Mouse (Mus musculus) right cerebral cortex, postnatal 25 days (tissue): ENCODE data around the gene Smyd2.

ENCODE experiments used
- DNase-seq: peaks from one replicate; pipeline ENCODE4 v3.0.0; 2022

The Smyd2 gene

DNA sequence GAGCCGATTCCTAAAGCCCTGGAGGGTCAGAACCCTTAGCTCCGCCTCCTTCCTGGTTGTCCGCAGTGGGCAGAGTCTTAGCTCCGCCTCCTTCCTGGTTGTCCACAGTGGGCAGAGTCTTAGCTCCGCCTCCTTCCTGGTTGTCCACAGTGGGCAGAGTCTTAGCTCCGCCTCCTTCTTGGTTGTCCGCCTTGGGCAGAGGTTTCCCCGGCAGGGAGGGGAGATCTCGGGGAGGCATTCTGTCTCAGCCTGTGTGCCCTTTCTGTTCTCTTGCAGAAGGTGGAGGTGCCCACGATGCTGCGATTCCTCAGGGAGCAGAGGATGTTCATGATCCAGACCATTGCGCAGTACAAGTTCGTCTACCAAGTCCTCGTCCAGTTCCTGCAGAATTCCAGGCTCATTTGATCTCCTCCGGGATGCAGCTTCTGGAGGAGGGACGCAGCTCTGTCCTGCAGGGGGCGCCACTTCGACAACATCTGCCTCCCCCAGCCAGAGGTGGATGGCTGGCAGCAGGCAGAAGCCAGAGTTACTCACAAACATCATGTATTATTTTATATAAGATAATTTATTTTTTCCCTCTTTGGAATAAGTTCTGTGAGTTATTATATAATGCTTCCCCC is 52.4 kb downstream of the Smyd2 start:
- DNase-seq, result no peak

GRCm38 (mm10) chr1:189868036-189868435 is 54.1 kb downstream of the Smyd2 start:
- DNase-seq, result no peak

DNA sequence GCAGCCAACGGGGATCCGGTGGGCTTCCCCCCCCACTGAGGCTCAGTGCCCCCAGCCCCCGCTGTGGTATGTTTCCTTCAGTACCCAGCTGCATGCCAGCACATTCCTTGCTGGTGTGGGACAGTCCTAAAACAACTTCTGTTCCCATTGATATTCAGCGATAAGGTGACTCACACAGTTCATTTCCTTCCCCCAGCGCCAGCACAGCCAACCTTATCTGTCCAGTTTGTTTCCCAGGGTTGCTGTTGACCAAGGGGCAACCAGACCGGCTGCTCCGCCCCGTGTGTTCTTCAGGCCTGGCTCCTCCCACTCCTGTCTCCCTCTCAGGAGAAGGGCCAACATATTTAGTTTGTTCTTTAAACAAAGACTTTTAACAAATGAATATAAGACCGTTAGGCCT is 54.7 kb downstream of the Smyd2 start:
- DNase-seq, result no peak

- DNase-seq, result no peak
Measured at GRCm38 (mm10) chr1:189867034-189867433, 55.1 kb downstream of the Smyd2 start.

DNA sequence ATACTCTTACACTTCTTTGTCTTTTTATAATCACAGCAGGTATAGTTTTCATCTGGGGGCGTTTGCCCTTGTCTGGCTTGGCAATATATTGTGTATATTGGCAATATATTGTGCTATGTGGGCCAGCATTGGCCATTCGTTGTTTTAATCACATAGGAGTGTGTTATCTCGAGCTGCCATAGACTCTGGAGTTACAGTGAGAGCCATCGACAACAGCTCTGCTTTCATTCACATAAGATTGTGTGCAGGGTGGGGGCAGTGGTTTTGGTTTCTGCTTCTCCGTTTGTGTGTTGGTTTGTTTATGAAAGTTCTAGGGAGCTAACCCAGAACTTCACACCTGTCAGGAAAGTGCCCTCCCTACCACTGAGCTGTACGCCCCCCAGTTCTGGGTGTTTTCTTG is 55.5 kb downstream of the Smyd2 start:
- no peak for DNase-seq

GRCm38 (mm10) chr1:189864846-189865560 is 57.2 kb downstream of the Smyd2 start:
- DNase-seq, result no peak

GRCm38 (mm10) chr1:189864301-189864700 is 57.9 kb downstream of the Smyd2 start:
- no peak for DNase-seq

GRCm38 (mm10) chr1:189863727-189864126 is 58.4 kb downstream of the Smyd2 start:
- DNase-seq, result no peak

DNA sequence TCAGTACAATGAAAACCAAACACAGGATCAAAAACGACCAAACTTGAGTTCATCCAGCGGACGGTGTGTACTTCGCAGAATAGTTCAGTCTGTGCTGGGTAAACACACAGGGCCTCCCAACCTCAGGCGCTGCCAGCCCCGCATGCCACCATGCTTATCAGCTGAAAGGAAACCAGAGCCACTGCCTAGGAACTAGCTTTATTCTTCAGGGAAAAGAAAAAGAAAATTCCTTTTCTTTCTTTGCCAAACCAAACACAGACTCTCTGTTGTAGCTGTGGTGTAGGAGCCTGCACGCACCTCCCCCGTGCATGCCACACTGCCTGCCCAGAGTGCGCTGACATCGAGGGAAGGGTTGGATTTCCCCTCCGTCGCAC is 61.2 kb downstream of the Smyd2 start:
- no peak for DNase-seq

DNA sequence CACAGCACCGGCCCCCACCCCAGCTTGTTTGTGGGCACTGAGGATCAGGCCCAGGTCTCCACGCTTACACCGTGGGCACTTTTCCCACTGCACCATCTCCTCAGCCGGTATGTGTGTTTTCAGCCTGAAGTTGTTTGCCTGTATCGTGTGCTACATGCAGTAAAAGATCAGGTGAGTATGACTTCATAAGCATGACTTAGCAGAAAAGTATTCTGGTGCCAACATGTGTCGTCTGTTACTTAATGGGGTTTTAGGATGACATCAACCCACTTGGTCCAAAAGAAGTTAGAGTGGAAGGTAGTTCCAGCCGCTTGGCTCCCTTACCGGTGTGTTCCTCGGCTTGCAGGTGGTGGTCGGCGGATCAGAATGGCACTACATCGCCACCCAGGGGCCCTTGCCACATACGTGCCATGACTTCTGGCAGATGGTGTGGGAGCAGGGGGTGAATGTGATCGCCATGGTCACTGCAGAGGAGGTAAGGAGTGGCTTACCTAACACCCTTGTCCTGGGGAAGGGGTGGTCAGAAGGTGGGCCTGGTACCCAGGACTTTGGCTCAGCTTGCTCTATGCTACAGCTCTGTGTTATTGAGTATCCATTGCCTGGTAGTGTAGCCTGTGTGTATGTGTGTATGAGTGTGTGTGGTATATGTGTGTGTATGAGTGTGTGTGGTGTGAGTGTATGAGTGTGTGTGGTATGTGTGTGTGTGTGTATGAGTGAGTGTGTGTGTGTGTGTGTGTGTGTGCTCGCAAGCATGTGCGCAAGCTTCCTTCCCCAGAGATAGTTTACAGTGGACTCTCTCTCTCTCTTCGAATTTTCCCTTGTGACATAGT is 61.8 kb downstream of the Smyd2 start:
- DNase-seq, result no peak

DNA sequence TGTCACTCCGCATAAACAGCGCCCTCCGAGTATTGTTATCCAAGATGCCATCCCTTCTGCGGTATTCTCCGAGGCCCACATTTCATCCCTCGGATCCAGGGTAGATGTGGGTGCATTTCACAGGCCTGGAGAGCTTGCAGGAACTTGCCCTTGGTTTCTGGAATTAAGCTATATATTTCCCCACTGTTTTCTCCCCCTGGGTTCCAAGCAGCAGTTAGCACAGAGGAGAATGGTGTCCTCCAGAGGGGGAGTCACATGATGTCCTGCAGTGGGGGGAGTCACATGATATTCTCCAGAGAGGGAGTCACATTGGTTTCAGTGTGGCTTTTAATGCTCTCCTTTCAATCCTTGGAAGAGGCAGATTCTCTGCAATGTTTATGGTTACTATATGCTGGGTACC is 63.8 kb downstream of the Smyd2 start:
- no peak for DNase-seq

GRCm38 (mm10) chr1:189855739-189856138 is 66.4 kb downstream of the Smyd2 start:
- DNase-seq, result no peak

- no peak for DNase-seq
Measured at GRCm38 (mm10) chr1:189854646-189855045, 67.5 kb downstream of the Smyd2 start.

DNA sequence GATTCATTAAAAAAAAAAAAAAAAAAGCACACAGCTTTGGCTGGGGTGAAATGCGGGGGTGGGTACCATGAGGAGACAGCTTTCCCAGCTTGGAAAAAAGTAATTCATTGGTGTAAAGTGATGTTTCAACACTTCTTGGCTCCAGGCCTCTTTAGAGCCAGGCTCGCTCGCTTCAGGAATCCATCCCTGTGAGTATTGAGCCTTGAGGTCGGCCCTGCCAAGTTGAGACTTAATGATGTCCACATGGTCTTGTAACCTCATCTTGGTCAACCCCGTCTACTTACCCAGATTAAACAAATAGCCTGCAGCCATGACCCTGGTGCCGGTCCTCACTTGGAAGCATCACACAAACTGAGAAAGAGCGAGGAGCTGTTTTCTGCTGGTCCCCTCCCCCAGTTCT is 69.7 kb downstream of the Smyd2 start:
- no peak for DNase-seq

DNA sequence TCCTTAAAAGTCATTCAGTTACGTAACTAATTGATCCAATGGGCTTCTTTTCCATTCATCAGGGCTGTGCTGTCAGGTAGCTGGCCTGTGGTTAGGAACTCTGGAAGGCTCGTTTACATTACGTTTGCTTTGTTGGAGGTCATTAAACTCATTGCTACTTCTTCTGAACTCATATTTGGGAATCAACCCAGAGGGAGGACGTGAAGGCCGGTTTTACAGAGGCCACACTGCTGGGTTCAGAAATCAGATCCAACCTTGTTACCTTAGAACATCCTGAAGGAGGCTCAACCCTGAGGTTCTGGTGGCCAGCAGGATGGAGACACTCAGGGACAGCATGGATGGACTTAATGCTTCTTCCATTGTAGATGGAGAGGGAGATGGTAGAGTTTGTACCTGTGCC is 70.1 kb downstream of the Smyd2 start:
- no peak for DNase-seq

DNA sequence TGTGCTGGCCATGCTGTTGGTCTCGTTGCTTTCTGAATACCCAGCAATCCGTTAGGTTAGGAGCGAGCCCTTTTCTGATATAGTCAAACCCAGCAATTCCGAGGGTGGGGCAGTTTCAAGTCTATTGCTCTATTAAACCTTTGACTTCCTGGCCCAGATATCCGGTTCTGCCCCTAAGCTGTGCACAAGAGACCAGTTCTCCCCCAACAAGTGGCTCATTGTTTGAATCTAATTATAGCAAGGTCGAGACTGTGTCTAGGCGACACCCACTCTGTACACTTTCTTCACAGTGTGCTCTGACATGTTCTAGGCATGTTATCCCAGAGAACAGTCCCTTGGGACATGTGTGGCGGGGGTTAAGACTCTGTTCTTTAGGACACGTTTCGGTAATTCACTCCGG is 72.6 kb downstream of the Smyd2 start:
- DNase-seq, result no peak

DNA sequence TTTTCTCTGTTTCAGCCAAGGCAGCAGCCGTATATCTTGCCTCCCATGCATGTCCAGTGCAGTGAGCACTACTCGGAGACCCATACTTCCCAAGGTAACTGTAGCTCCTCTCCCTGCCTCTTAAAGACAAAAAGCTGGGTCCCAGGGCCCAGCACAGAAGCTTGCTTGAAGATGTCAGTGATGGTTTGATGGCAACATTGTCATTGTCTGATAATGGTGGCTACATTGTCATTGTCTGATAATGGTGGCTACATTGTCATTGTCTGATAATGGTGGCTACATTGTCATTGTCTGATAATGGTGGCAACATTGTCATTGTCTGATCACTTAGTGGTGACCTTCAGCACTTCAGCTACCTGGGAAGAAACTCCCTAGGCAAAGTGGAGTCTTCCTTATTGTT is 75.8 kb downstream of the Smyd2 start:
- DNase-seq, result no peak

GRCm38 (mm10) chr1:189834166-189834565 is 88.0 kb downstream of the Smyd2 start:
- DNase-seq, result no peak

- DNase-seq, result no peak
Measured at GRCm38 (mm10) chr1:189833351-189833750, 88.8 kb downstream of the Smyd2 start.

DNA sequence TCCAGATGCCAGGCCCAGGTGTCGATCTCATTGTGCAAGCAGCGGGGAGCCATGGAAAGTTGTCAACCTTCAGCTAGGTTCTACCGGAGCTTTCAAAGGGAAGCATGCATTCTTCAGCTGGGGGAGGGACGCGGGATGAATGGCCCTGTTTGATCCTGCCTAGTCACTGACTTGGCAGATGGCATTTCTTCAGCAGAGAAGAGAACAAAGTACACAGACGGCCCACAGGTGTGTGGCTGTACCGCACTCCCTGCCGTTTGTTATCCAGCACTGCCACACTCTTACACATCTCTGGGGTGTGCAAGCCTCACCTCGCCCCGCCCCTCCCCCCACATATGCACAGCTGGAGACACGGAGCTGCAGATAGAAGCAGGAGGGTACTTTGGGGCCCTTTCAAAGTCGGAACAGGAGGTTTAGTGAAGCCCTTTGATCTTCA is 91.3 kb downstream of the Smyd2 start:
- no peak for DNase-seq
